Mouse (Mus musculus) liver, embryonic 14.5 days (tissue): Measurements from ENCODE around the gene Pde10a. TPM values are rescaled to one million over a fixed set of nuclear protein-coding genes. Genes with fewer than 3 reads are reported as not detected.

Source experiments
- ATAC-seq: fragments of 200-750 bp; cut with Nextera tagmentation; 2 replicates; pipeline ENCODE4 v1.8.0; 2017; ENCODE audit warnings: moderate number of reproducible peaks, mild to moderate bottlenecking, moderate library complexity; ENCODE audit not compliant: insufficient read depth
- DNase-seq, 3 experiments: peaks; one replicate each; pipeline ENCODE4 v3.0.0-alpha.2; 2012 to 2013; ENCODE audit warnings: low read depth in 3 of 3, low spot score in 3 of 3
- H3K27ac ChIP-seq: fragments of 300-500 bp; sonication (generic); 2 replicates; pipeline ENCODE4 v1.5.1; 2014; ENCODE audit warnings: moderate library complexity, mild to moderate bottlenecking, control low read depth, inconsistent platforms
- H3K27me3 ChIP-seq: fragments of 300-500 bp; sonication (generic); 2 replicates; pipeline ENCODE4 v1.6.1; 2014; ENCODE audit warnings: mild to moderate bottlenecking, low read length, moderate library complexity; ENCODE audit not compliant: control insufficient read depth, insufficient read depth
- H3K36me3 ChIP-seq: fragments of 300-500 bp; sonication (generic); replicated peaks from 2 replicates; pipeline ENCODE4 v1.6.1; 2014; ENCODE audit warnings: low read depth; ENCODE audit not compliant: control insufficient read depth, insufficient read depth
- H3K4me1 ChIP-seq, 2 experiments: fragments of 200-500 bp in 1 of 2; fragments of 300-500 bp in 1 of 2; sonication (generic) in 1 of 2; replicated peaks; 2 replicates each; pipeline ENCODE4 v1.6.1; 2012 to 2014; ENCODE audit warnings: antibody characterized with exemption in 1 of 2, inconsistent platforms in 1 of 2, low read length in 1 of 2; ENCODE audit not compliant: control insufficient read depth in 2 of 2, insufficient read depth in 2 of 2
- H3K4me2 ChIP-seq: fragments of 300-500 bp; sonication (generic); 2 replicates; pipeline ENCODE4 v1.6.1; 2014; ENCODE audit warnings: low read depth, mild to moderate bottlenecking, control low read depth, moderate library complexity
- H3K4me3 ChIP-seq, 2 experiments: fragments of 200-500 bp in 1 of 2; fragments of 300-500 bp in 1 of 2; sonication (generic) in 1 of 2; 2 replicates each; pipeline ENCODE4 v1.5.1; 2012 to 2014; ENCODE audit warnings: low read depth in 2 of 2, low read length in 2 of 2, mild to moderate bottlenecking in 2 of 2, control low read depth in 1 of 2, inconsistent platforms in 1 of 2, moderate library complexity in 1 of 2; ENCODE audit not compliant: insufficient read depth in 1 of 2
- H3K9ac ChIP-seq: fragments of 300-500 bp; sonication (generic); replicated peaks from 2 replicates; pipeline ENCODE4 v1.6.1; 2014; ENCODE audit warnings: mild to moderate bottlenecking, control low read depth, moderate library complexity
- H3K9me3 ChIP-seq: fragments of 300-500 bp; sonication (generic); 2 replicates; pipeline ENCODE4 v1.6.1; 2016; ENCODE audit warnings: low read length, mixed read lengths; ENCODE audit not compliant: control insufficient read depth
- CTCF ChIP-seq: IDR thresholded peaks from 2 replicates; pipeline ENCODE4 v1.5.1; 2016; ENCODE audit warnings: antibody characterized with exemption, low read depth, control low read depth
- EP300 ChIP-seq: IDR thresholded peaks from 2 replicates; pipeline ENCODE4 v1.6.1; 2016; ENCODE audit warnings: antibody characterized with exemption, low read depth
- WGBS: fragments of 180-500 bp; shearing (Covaris S2); extraction: QIAGEN DNeasy Blood & Tissue Kit; methylation state at CpG from one replicate; pipeline ENCODE4 v1.1.7; 2014; ENCODE audit not compliant: insufficient replicate concordance; 5-methylcytosine and 5-hydroxymethylcytosine counted together
- polyA plus RNA-seq, 2 experiments: library from polyadenylated mRNA; depleted of rRNA in 1 of 2; stranded (reverse) in 1 of 2; unstranded in 1 of 2; fragments of >200 nt; fragmentation: Nextera tagmentation in 1 of 2; extraction: Ambion mirVana in 1 of 2; gene quantifications; 2 replicates each; pipeline versions ENCODE4 v1.2.1 to v1.2.3; 2012 to 2014

The Pde10a gene
- polyA plus RNA-seq, 2 experiments = 0.52 to 0.60 TPM

GRCm38 (mm10) chr17:8639703-8640380 is 114.7 kb downstream of the Pde10a start:
- TF ChIP-seq EP300 (no peak), CTCF (no peak)

GRCm38 (mm10) chr17:8640741-8641480 is 115.7 kb downstream of the Pde10a start:
- no peak overlapping the region for H3K4me2 ChIP-seq
- TF ChIP-seq EP300 = no peak
- TF ChIP-seq CTCF = no peak
- no peaks in the 10 kb centered on the region for H3K36me3 ChIP-seq
- H3K27ac ChIP-seq = no peak overlapping the region
- H3K27me3 ChIP-seq = no peaks in the 10 kb centered on the region
- H3K9ac ChIP-seq = no peak overlapping the region
- no peak for ATAC-seq
- no peak overlapping the region for H3K4me3 ChIP-seq
- H3K4me1 ChIP-seq = no peaks in the 10 kb centered on the region
- no peak for DNase-seq
- WGBS = 49% methylated on average over 16 of the region's 16 CpGs
- no peaks in the 10 kb centered on the region for H3K9me3 ChIP-seq

More at GRCm38 (mm10) chr17:8639703-8640380, 114.7 kb downstream of the Pde10a start:
- Histone ChIP-seq H3K36me3 (no peaks in the 10 kb centered on the region), H3K27me3 (no peaks in the 10 kb centered on the region), H3K4me2 (no peak overlapping the region), H3K4me3 (no peak overlapping the region), H3K9ac (no peak overlapping the region), H3K27ac (no peak overlapping the region), H3K9me3 (no peaks in the 10 kb centered on the region), H3K4me1 (no peaks in the 10 kb centered on the region)
- DNase-seq (no peak), ATAC-seq (no peak)
- WGBS = 64% methylated on average over 12 of the region's 12 CpGs

DNA sequence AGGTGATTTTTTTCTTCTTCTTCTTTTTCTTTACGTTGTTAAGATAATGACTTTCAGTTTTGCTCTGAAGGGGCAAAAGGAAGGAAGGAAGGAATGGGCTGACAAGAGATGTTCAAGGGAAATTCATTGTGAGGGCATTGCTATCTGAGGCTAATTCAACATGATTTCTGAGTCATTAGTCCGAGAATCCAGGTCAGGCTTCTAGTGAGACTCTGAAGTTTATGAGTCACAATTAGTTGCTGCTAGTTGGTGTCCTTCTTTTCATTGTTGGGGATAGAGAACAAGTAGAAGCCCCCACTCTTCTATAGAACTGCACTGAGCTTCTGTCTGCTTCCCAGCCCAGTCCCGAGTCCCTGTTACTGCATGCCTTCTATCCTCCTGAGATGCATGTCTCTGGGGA is 116.3 kb downstream of the Pde10a start:
- no peak for TF ChIP-seq CTCF
- TF ChIP-seq EP300 = no peak
- Histone ChIP-seq H3K4me1 (no peaks in the 10 kb centered on the region), H3K4me3 (no peak overlapping the region), H3K27ac (no peak overlapping the region), H3K4me2 (no peak overlapping the region), H3K27me3 (no peaks in the 10 kb centered on the region), H3K9me3 (no peaks in the 10 kb centered on the region), H3K9ac (no peak overlapping the region), H3K36me3 (no peaks in the 10 kb centered on the region)
- WGBS = 26% methylated on average over 3 of the region's 3 CpGs
- ATAC-seq (no peak), DNase-seq (no peak)

- Histone ChIP-seq H3K27ac (no peak overlapping the region), H3K4me1 (no peaks in the 10 kb centered on the region), H3K9ac (no peak overlapping the region), H3K4me3 (no peak overlapping the region), H3K9me3 (no peaks in the 10 kb centered on the region), H3K36me3 (no peaks in the 10 kb centered on the region), H3K4me2 (no peak overlapping the region), H3K27me3 (no peaks in the 10 kb centered on the region)
- 49% methylated on average over 3 of the region's 3 CpGs for WGBS
- DNase-seq = no peak
- ATAC-seq = no peak
- TF ChIP-seq CTCF = no peak
- no peak for TF ChIP-seq EP300
These were observed 117.2 kb downstream of the Pde10a start for GRCm38 (mm10) chr17:8642356-8642755.

- H3K4me3 ChIP-seq = no peak overlapping the region
- TF ChIP-seq CTCF (no peak), EP300 (no peak)
- H3K27me3 ChIP-seq = no peaks in the 10 kb centered on the region
- no peak overlapping the region for H3K27ac ChIP-seq
- no peak overlapping the region for H3K4me2 ChIP-seq
- H3K4me1 ChIP-seq = no peaks in the 10 kb centered on the region
- WGBS = 59% methylated on average over 8 of the region's 8 CpGs
- H3K9ac ChIP-seq = no peak overlapping the region
- ATAC-seq = no peak
- no peak for DNase-seq
- no peaks in the 10 kb centered on the region for H3K9me3 ChIP-seq
- H3K36me3 ChIP-seq = no peaks in the 10 kb centered on the region
These were observed 122.2 kb downstream of the Pde10a start for GRCm38 (mm10) chr17:8647372-8647871.
